Mouse (Mus musculus) subcutaneous adipose tissue, adult 2 months (tissue): Measurements from ENCODE around the gene Mss51. TPM values are rescaled to one million over a fixed set of nuclear protein-coding genes. Genes with fewer than 3 reads are reported as not detected.

Source experiments
- polyA plus RNA-seq: library from polyadenylated mRNA; depleted of rRNA; stranded (reverse); fragments of >200 nt; gene quantifications from 2 replicates; pipeline ENCODE4 v1.2.3, GENCODE M21; 2012; ENCODE audit warnings: low replicate concordance; rRNA removed

Gene Mss51
- polyA plus RNA-seq: 0.58 and 0.80 TPM in 2 replicates

GRCm38 (mm10) chr14:20496603-20497002 is at the start of gene Mss51:
TSS of gene Mss51 (minus strand) at chr14:20496901.

GRCm38 (mm10) chr14:20546415-20546814 is 49.7 kb upstream of the Mss51 start, which contains the start of gene Ppp3cb:
TSS of gene Ppp3cb (minus strand) at chr14:20546573.

GRCm38 (mm10) chr14:20479291-20480194 is 17.2 kb downstream of the Mss51 start, which contains the start of gene Anxa7:
TSS of gene Anxa7 (minus strand) at chr14:20480133.

GRCm38 (mm10) chr14:20451765-20452331 is 44.9 kb downstream of the Mss51 start, which contains the start of gene Cfap70:
TSS of gene Cfap70 (minus strand) at chr14:20452226.

Other genes starting within 250 kb of the Mss51 start
- gene Kcnk16, start 227.7 kb downstream of the Mss51 start, polyA plus RNA-seq: 0.13 TPM in 1 of 2 replicates, not detected in the other
- 35.1 and 58.5 TPM in 2 replicates for gene Nudt13, start 202.2 kb downstream of the Mss51 start, polyA plus RNA-seq
- gene Ecd, start 148.8 kb downstream of the Mss51 start, polyA plus RNA-seq: 20.3 and 26.9 TPM in 2 replicates
- 38.1 and 47.9 TPM in 2 replicates for gene Fam149b, start 148.7 kb downstream of the Mss51 start, polyA plus RNA-seq
- gene Dnajc9, start 108.0 kb downstream of the Mss51 start, polyA plus RNA-seq: 7.0 and 16.7 TPM in 2 replicates
- gene Mrps16, start 103.3 kb downstream of the Mss51 start, polyA plus RNA-seq: 53.3 and 61.0 TPM in 2 replicates
- 0.04 and 0.76 TPM in 2 replicates for gene Cfap70, start 44.7 kb downstream of the Mss51 start, polyA plus RNA-seq
- gene Anxa7, start 16.8 kb downstream of the Mss51 start, polyA plus RNA-seq: 91.2 and 113 TPM in 2 replicates
- 15.0 and 19.5 TPM in 2 replicates for gene Ppp3cb, start 49.7 kb upstream of the Mss51 start, polyA plus RNA-seq
- 4.9 and 17.0 TPM in 2 replicates for gene Usp54, start 144.2 kb upstream of the Mss51 start, polyA plus RNA-seq
- gene Myoz1, start 159.6 kb upstream of the Mss51 start, polyA plus RNA-seq: 0.12 TPM in 1 of 2 replicates, not detected in the other
- 0.17 and 0.35 TPM in 2 replicates for gene Synpo2l, start 171.5 kb upstream of the Mss51 start, polyA plus RNA-seq
- gene Sec24c, start 177.4 kb upstream of the Mss51 start, polyA plus RNA-seq: 115 and 168 TPM in 2 replicates
- gene Fut11, start 198.1 kb upstream of the Mss51 start, polyA plus RNA-seq: 11.9 and 26.9 TPM in 2 replicates
- gene Chchd1, start 206.1 kb upstream of the Mss51 start, polyA plus RNA-seq: 37.9 and 43.7 TPM in 2 replicates
- gene Zswim8, start 210.7 kb upstream of the Mss51 start, polyA plus RNA-seq: 184 and 239 TPM in 2 replicates
- gene Ndst2, start 237.7 kb upstream of the Mss51 start, polyA plus RNA-seq: 42.1 and 61.4 TPM in 2 replicates